Mouse (Mus musculus): Measurements from ENCODE around the gene Gpr108.
"Not testable (repeated sequence)": the region's sequence is repeated elsewhere in the genome, so short reads cannot be mapped to it uniquely, and the experiment has no call there.

Gene Gpr108

GRCm38 (mm10) chr17:57248201-57248699 is at the start of gene Gpr108:
Gene Gpr108 (minus strand): TSS chr17:57248446.
- peak; percentile 87 for DNase-seq (ENCODE audit: low spot score)

GRCm38 (mm10) chr17:57297040-57297439 is 48.8 kb upstream of the Gpr108 start:
- DNase-seq (ENCODE audit: low spot score), result no peak

GRCm38 (mm10) chr17:57295935-57296334 is 47.7 kb upstream of the Gpr108 start:
- no peak for DNase-seq (ENCODE audit: low spot score)

DNA sequence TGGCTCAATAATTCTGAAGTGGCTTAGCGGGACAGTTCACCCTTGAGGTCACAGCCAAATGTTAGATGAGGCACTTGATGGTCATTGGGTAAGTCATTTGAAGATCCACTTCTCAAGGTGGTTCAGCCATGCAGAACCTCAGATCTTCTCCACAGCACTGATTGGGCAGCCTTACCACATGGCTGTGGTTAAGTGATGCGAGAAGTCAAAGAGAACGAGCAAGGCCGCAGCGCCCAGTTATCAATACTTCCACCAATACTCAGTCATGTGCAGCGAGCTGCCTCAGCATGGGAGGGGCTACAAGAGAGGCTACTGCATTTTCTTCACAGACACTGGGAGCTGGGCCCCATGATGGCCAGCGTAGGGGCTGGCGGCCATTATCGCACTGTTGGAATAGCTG is 44.7 kb upstream of the Gpr108 start:
- no peak for DNase-seq (ENCODE audit: low spot score)

- DNase-seq (ENCODE audit: low spot score), result no peak
Observed at GRCm38 (mm10) chr17:57292302-57292701, 44.1 kb upstream of the Gpr108 start.

GRCm38 (mm10) chr17:57290671-57291055 is 42.4 kb upstream of the Gpr108 start:
- DNase-seq (ENCODE audit: low spot score), result no peak

GRCm38 (mm10) chr17:57290001-57290670 is 41.9 kb upstream of the Gpr108 start:
- no peak for DNase-seq (ENCODE audit: low spot score)

DNA sequence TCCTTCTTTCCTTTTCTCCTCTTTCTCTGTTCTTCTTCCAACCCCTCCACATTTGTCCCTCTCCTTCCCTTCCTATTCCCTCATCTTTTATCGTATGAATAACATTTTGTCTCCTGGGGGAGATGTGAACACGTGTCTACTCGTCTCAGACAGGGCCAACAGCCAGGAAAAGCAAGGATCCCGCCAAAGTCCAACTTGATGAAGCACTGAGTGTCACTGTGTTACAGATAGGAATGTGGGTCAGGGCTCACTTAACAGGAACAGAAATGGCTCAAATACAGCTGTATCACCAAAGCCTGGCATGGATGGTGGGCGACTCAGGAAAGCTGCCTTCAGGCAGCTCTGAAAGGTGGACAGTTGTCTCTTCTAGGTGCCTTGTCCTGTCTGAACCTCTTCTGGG is 41.0 kb upstream of the Gpr108 start:
- DNase-seq (ENCODE audit: low spot score), result no peak

DNA sequence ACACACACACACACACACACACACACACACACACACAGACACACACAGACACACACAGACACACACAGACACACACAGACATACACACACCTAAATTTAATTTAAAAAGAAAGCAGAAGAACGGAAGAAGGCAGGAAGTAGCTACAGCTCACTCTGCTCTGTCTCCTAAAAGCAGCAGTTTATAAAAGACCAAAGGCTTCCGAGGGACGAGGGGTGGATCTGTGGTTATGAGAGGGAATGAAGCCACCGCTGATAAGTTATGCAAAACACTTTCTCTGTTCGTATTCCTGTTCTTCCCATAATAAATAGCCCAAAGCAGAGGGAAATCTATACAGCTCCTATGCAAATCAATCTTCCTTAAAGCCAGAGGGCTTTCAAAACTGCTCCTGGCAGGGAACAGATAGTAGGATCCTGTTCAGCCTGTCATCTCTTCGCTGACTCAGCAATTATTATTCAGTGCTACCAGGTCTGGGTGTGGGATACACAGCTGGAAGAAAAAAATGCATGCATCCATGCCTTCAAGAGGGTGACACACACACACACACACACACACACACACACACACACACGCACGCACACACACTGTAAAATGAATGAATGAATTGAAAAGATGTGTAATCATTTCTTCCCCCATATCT is 38.6 kb upstream of the Gpr108 start:
- DNase-seq (ENCODE audit: low spot score), result no peak

DNA sequence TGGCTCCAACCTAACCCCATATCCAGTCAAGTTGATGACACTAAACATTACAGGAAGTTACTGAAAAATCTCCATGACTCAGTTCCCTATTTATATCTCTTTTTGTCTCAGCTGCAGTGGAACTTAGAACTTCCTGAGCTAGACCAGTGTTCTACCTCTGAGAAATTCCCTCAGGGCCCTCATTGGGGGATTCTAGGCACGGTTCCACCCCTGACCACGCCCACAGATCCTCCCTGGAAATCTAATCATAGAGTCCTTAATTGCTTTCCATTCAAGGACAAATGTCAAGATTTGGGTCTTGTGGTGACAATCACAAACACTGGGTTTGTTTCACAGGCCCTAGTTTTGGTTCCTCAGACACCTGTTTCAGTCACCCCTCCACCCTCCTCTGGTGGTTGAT is 36.8 kb upstream of the Gpr108 start:
- no peak for DNase-seq (ENCODE audit: low spot score)

DNA sequence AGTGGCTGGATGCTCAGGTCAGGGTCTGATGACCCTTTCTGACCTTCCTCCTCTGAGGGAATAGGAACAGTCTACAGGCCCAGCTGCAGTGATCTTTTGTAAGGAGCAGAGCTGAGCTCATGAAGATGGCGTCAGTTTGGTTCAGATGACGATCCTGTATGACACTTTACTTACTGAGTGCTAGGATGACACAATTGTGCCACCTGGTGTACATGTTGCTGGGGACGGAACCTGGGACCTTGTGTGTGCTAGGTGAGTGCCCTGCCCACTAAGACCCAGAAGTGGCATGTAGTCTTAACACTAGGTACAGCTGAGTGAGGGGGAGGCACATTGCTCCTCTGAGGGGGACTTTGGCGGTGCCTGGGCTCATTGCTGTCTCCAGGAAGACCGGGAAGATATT is 35.7 kb upstream of the Gpr108 start:
- DNase-seq (ENCODE audit: low spot score), result no peak

- no peak for DNase-seq (ENCODE audit: low spot score)
Observed at GRCm38 (mm10) chr17:57280411-57280810, 32.2 kb upstream of the Gpr108 start.

DNA sequence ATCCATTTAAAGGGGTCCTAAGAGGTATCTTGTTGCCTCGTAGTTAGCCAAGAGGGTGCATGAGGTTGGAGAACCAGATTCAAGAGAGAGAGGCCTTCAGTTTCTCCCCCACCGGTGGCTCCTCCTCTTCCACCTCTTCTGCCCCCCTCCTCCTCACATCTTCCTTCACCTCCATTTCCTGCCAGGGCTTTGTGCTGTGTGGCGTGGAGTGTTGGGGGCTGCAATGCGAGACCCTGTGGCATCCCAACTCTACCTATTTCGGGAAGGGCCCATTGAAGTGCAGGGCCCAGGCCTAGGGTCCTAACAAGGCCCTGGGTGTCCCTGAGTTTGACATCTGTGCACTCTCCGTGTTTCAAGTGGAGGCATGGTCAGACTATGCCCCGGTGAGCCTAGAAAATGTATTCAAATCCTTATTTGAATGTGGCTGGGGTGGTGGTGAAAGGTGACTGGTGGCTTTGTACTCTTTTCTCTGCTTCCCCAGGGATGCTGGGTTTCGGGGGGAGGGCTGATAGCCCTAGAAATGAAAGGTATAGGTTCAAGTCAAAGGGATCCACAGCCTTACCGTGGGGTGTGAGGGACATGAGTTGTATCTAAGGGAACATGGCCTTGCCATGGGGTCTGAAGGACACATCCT is 31.5 kb upstream of the Gpr108 start:
- DNase-seq (ENCODE audit: low spot score), result no peak

DNA sequence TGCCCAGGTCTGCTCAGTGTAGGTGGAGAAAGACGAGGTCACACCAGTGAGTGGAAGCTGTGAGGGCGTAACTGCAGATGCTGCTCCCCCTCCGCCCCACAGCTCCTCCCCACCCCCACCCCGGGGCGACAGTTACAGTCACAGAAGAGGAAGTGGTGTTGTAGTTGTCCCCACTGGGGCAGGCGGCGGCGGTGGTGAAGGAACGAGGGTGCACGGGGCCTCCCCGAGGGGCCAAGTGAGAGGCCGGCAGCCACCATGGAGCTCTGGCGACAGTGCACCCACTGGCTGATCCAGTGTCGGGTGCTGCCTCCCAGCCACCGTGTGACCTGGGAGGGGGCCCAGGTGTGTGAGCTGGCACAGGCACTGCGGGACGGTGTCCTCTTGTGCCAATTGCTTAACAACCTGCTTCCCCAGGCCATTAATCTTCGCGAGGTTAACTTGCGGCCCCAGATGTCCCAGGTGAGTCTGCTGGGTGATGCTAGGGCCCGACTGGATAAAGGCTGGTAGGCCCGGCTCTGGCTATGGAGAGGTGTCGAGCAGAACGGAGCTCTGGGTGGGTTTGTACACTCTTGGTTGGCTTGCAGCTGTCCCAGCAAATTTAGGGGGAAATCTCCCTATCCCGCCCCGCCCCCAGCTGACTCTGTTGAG is 30.8 kb upstream of the Gpr108 start, which contains the start of gene Vav1:
Gene Vav1, plus strand, starts transcription at position 158 of the 648 bp plus-strand sequence.
- DNase-seq (ENCODE audit: low spot score), result no peak

- no peak for DNase-seq (ENCODE audit: low spot score)
Observed at GRCm38 (mm10) chr17:57278537-57278936, 30.3 kb upstream of the Gpr108 start.

- DNase-seq (ENCODE audit: low spot score), result not testable (repeated sequence)
Observed at GRCm38 (mm10) chr17:57277598-57278261, 29.5 kb upstream of the Gpr108 start.

DNA sequence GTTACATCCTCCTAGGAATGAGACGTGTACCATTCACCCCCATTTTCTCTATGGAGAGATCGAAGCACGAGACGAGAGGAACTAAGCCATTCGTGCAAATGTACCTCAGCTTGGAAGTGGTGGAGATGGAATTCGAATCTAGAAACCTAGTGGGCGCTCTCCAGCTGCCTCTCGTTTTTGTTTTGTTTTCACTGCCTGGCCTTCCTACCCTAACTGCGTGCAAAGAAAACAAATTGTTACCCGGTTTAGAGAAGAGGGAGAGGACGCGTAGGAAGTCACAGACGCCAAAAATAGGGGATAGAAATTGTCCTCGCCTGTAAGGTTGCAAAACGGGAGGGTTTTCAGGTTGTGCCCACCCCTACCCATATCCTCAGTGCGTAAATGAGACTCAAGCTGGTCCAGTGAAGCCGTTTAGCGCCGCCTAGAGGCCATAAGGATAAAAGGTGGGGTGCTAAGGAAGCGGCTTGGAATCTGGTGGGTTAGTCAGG is 28.4 kb upstream of the Gpr108 start:
- DNase-seq (ENCODE audit: low spot score), result peak; percentile 73

GRCm38 (mm10) chr17:57275997-57276351 is 27.7 kb upstream of the Gpr108 start:
- DNase-seq (ENCODE audit: low spot score), result no peak

DNA sequence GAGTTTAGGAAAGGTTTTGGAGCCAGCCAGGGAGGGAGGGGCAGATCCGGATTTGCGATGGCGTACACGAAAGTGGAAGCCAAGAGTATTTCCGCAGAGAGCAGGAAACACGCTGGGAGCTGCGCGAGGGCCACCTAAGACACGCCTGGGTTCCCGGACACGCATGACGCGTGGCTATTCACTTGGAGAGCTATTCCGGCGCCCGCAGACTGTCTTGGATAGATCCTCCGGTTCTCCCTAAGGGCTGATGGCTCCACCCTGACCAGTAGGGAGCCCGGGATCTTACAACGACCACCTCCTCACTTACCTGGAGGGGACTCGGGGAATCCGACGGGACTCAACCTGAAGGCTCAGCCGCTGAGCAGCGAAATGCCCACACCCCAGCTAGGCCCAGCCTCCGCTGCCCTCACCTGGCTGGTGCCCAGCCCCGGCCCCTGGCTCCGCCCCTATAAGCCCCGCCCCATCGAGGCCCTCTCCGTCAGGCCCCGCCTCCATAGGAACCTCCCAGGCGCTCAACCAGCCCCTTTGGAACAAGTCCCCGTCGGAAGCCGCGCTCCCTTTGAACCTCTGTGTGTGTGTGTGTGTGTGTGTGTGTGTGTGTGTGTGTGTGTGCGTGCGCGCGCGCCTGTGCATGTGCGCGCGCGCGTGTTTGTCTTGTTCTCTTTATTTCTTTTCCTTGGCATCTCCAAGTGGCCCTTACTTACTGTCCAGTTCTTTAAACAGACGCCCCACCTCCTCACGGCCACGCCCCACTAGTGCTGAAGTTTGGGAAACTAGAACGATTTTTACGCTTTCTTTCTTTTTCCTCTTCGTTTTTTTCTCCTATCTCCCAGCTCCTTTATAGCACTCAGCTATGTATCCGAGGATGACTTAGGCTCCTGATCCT is 27.1 kb upstream of the Gpr108 start:
- DNase-seq (ENCODE audit: low spot score), result peak; percentile 94

DNA sequence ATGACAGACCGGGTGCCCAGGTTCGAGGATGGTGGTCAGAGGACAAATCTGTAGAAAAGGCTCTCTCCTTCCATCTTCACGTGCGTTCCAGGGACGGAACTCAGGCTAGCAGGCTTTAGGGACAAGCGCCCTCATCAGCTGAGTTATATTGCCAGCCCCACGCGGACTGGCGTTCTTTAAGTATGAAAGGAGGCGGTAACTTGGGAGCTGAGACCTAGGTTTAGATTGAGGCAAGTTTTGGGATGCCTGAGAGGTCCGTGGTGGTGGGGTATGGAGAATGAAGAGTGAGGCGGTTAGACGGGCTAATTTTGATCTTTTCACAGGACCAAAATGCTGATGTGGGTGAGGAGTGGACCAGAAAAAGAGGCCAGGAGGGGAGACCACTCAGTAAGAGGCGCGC is 26.4 kb upstream of the Gpr108 start:
- no peak for DNase-seq (ENCODE audit: low spot score)

GRCm38 (mm10) chr17:57273846-57274245 is 25.6 kb upstream of the Gpr108 start:
- DNase-seq (ENCODE audit: low spot score), result no peak

All from testis, postnatal 10 days (tissue).